Mouse (Mus musculus) liver, adult 2 months (tissue): Measurements from ENCODE around the gene Hlcs. TPM values are rescaled to one million over a fixed set of nuclear protein-coding genes. Genes with fewer than 3 reads are reported as not detected.

Experiments used
- DNase-seq: peaks from one replicate; pipeline ENCODE4 v3.0.0-alpha.2; 2011; ENCODE audit warnings: low read depth, low spot score; ENCODE audit errors: extremely low read depth
- H3K27ac ChIP-seq: fragments of 200-500 bp; replicated peaks from 2 replicates; pipeline ENCODE4 v1.5.1; 2012; ENCODE audit warnings: low read depth, mild to moderate bottlenecking, control low read depth, inconsistent platforms, low read length; ENCODE audit not compliant: insufficient read depth
- H3K27me3 ChIP-seq: fragments of 200-500 bp; 2 replicates; pipeline ENCODE4 v1.6.1; 2012; ENCODE audit warnings: mild to moderate bottlenecking, moderate library complexity, low read length, inconsistent platforms; ENCODE audit not compliant: control insufficient read depth, insufficient read depth
- H3K36me3 ChIP-seq: fragments of 200-500 bp; 2 replicates; pipeline ENCODE4 v1.6.1; 2012; ENCODE audit warnings: low read length, inconsistent platforms; ENCODE audit not compliant: control insufficient read depth, insufficient read depth
- H3K4me1 ChIP-seq: fragments of 200-500 bp; 2 replicates; pipeline ENCODE4 v1.6.1; 2011; ENCODE audit warnings: low read length; ENCODE audit not compliant: control insufficient read depth, insufficient read depth
- H3K4me3 ChIP-seq: fragments of 200-500 bp; 2 replicates; pipeline ENCODE4 v1.5.1; 2011; ENCODE audit warnings: low read depth, mild to moderate bottlenecking, control low read depth, low read length, moderate library complexity; ENCODE audit not compliant: insufficient read depth
- H3K79me2 ChIP-seq: fragments of 200-500 bp; 2 replicates; pipeline ENCODE4 v1.6.1; 2012; ENCODE audit warnings: inconsistent platforms, mild to moderate bottlenecking, low read length, moderate library complexity; ENCODE audit not compliant: control insufficient read depth, insufficient read depth
- H3K9ac ChIP-seq: fragments of 200-500 bp; 2 replicates; pipeline ENCODE4 v1.6.1; 2012; ENCODE audit warnings: low read depth, mild to moderate bottlenecking, control low read depth, inconsistent platforms, low read length
- CTCF ChIP-seq: fragments of 200-500 bp; IDR thresholded peaks from 2 replicates; pipeline ENCODE4 v1.5.1; 2011; ENCODE audit warnings: low read depth, low read length, control low read depth
- POLR2A ChIP-seq: fragments of 200-500 bp; IDR thresholded peaks from 2 replicates; pipeline ENCODE4 v1.6.1; 2011; ENCODE audit warnings: low read length, control low read depth; ENCODE audit not compliant: insufficient read depth; ENCODE audit errors: extremely low read depth
- WGBS: fragments of 180-500 bp; shearing (Covaris S2); methylation state at CpG from one replicate; pipeline ENCODE4 v1.1.7; 2018; 5-methylcytosine and 5-hydroxymethylcytosine counted together
- polyA plus RNA-seq: library from polyadenylated mRNA; depleted of rRNA; stranded (reverse); fragments of >200 nt; gene quantifications from 2 replicates; pipeline ENCODE4 v1.2.3, GENCODE M21; 2012
- total RNA-seq: library from RNA; depleted of rRNA; stranded (reverse); fragments of >200 nt; gene quantifications from 2 replicates; pipeline ENCODE4 v1.2.3, GENCODE M21; 2014

Hlcs gene
- total and polyA plus RNA-seq, 2 experiments: 6.0 to 7.2 TPM

DNA sequence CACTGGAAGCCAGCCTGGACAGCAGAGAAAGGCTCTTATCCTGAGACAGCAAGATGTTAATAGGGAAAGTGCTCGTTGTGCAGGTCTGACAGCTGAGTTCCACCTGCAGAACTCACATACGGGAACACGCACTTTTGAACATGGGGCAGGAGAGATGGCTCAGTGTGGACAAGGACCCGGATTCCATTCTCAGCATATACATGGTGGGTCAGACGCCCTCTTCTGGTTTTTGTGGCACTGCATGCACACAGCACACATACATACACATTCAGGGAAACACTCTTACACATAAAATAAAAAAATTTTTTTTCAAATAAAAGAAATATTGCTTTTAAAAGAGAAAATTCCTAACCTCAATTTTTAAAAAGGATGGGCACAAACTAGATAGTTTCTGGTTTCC lies 11.7 kb downstream of the Hlcs start:
- Histone ChIP-seq H3K36me3 (no peaks in the 10 kb centered on the region), H3K4me1 (peaks cover 5% of the 10 kb centered on the region; the same call in 1 of the 2 replicates), H3K79me2 (no peaks in the 10 kb centered on the region), H3K27ac (no peak overlapping the region), H3K4me3 (no peak overlapping the region), H3K9ac (no peak overlapping the region), H3K27me3 (no peaks in the 10 kb centered on the region)
- TF ChIP-seq POLR2A (no peak), CTCF (no peak)
- no peak for DNase-seq
- 80% methylated on average over 5 of the region's 5 CpGs for WGBS

DNA sequence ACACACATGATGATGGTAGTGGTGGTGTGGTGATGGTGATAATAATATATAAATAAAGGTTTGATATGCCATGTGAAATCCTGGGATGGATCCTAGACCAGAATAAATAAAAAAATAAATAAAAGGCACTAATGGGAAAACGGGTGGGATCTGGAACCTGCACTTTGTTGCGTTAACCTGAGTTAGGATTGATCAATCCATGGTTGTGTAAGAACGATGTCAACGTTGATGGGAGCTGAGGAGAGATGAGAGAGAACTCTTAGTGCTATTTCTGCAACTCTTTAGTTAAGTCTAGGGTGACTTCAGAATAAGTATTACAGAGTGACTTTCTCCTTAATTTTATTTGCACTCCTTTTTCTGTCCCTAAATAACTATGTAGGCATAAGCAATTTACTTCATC lies 12.2 kb downstream of the Hlcs start:
- 22% methylated on average over 4 of the region's 4 CpGs for WGBS
- Histone ChIP-seq H3K9ac (no peak overlapping the region), H3K36me3 (no peaks in the 10 kb centered on the region), H3K27ac (no peak overlapping the region), H3K79me2 (no peaks in the 10 kb centered on the region), H3K4me1 (peaks cover 5% of the 10 kb centered on the region; the same call in 1 of the 2 replicates), H3K4me3 (no peak overlapping the region), H3K27me3 (no peaks in the 10 kb centered on the region)
- DNase-seq: peak; percentile 63
- TF ChIP-seq CTCF (no peak), POLR2A (no peak)

- DNase-seq: no peak
- no peak overlapping the region for H3K9ac ChIP-seq
- peaks cover 5% of the 10 kb centered on the region; the same call in 1 of the 2 replicates for H3K4me1 ChIP-seq
- TF ChIP-seq CTCF: no peak
- no peak for TF ChIP-seq POLR2A
- 79% methylated on average over 4 of the region's 4 CpGs for WGBS
- no peaks in the 10 kb centered on the region for H3K27me3 ChIP-seq
- H3K27ac ChIP-seq: no peak overlapping the region
- H3K4me3 ChIP-seq: no peak overlapping the region
- H3K36me3 ChIP-seq: no peaks in the 10 kb centered on the region
- H3K79me2 ChIP-seq: no peaks in the 10 kb centered on the region
Measured at GRCm38 (mm10) chr16:94299210-94299609, 14.2 kb downstream of the Hlcs start.

GRCm38 (mm10) chr16:94298081-94298480 lies 15.3 kb downstream of the Hlcs start:
- Histone ChIP-seq H3K4me1 (peaks cover 5% of the 10 kb centered on the region; the same call in 1 of the 2 replicates), H3K79me2 (no peaks in the 10 kb centered on the region), H3K36me3 (no peaks in the 10 kb centered on the region), H3K9ac (no peak overlapping the region), H3K27ac (no peak overlapping the region), H3K4me3 (no peak overlapping the region), H3K27me3 (no peaks in the 10 kb centered on the region)
- TF ChIP-seq POLR2A: no peak
- TF ChIP-seq CTCF: no peak
- 52% methylated on average over 5 of the region's 5 CpGs for WGBS
- peak; percentile 83 for DNase-seq

- peak; percentile 83 for DNase-seq
- Histone ChIP-seq H3K36me3 (no peaks in the 10 kb centered on the region), H3K9ac (no peak overlapping the region), H3K4me1 (peaks cover 15% of the 10 kb centered on the region), H3K79me2 (no peaks in the 10 kb centered on the region), H3K4me3 (no peak overlapping the region), H3K27ac (peak overlapping the region; percentile 60), H3K27me3 (no peaks in the 10 kb centered on the region)
- 23% methylated on average over 4 of the region's 4 CpGs for WGBS
- TF ChIP-seq CTCF (no peak), POLR2A (no peak)
Measured at GRCm38 (mm10) chr16:94291141-94291540, 22.2 kb downstream of the Hlcs start.

DNA sequence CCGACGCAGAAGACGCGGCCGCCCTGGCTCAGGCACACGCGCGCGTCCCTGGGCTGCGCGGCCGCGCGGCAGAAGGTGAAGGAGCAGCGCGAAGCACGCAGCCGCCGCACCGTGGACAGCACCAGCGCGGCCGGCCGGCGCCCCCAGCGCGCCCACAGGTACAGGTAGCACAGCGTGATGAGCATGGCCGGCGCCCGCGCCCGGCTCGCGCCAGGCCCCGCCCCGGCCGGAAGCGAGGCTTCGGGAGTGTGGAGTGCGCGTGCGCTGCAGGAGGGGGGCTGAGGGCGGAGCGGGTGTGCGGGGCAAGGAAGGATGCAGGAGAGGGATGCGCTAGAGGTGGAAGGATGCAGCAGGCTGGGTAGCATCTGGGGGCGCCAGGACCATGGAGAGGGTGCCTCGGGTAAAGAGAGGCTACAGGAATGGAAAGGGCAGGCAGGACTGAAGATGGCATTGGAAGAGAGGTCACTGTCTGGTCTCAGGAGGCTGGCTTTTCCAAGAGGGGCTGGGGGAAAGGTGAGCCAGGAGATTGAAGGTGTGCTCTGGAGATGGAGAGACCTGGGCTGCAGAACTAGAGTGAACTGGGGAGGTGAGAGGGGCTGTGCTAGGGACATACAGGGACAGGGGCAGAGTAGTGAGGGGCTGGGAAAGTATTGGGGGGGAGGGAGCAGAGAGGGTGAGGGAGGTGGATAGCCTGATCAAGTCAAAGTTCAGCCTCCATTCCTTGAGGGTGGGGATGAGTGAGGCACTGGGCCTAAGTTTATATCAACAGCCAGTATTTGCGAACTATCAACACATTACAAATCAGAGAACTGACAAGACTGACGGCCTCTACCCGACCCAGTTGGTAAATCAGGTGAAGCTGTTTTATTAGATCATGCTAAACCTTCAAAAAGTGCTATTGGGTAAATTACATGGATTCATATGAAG lies 23.0 kb downstream of the Hlcs start:
- TF ChIP-seq CTCF: no peak
- TF ChIP-seq POLR2A: peak; percentile 43; the same call in 1 of the 2 replicates
- H3K27ac ChIP-seq: peak overlapping the region; percentile 10; the same call in 1 of the 2 replicates

More for the DNA sequence above, 23.0 kb downstream of the Hlcs start:
- Histone ChIP-seq H3K36me3 (no peaks in the 10 kb centered on the region), H3K4me3 (peak overlapping the region; percentile 80), H3K79me2 (no peaks in the 10 kb centered on the region), H3K4me1 (peaks cover 15% of the 10 kb centered on the region), H3K27me3 (no peaks in the 10 kb centered on the region), H3K9ac (peak overlapping the region; percentile 92)
- WGBS: 2% methylated on average over 52 of the region's 52 CpGs
- peak; percentile 41 for DNase-seq
